Mouse (Mus musculus): ENCODE results near the gene Snrpd2.

DNA sequence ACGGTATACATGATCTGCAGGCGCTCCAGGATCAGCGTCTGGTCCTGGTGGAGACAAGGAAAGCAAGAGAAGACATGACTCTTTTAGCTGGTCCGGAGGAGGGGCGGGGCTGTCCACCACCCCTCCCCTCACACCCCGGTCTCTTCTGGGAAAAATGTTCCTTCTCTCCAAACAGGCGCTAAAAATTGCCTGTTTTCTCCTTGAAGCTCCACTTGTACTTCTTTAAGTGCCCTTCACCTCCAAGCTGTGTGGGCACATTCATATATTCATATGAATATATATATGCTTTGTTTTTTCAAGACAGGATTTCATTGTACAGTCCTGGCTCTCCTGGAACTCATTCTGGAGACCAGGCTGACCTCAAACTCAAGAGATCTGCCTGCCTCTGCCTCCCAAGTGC is 13.4 kb downstream of the Snrpd2 start:
- TF ChIP-seq CTCF (IDR thresholded peaks at IDR 0.05; ENCODE audit: control insufficient read depth, insufficient read depth, insufficient replicate concordance, low read depth, low read length) = no peak
- no peak for TF ChIP-seq POLR2A (IDR thresholded peaks at IDR 0.05; ENCODE audit: control insufficient read depth, low read depth, low read length)
